Mouse (Mus musculus): ENCODE data around the gene Zkscan4. TPM values are rescaled to one million over a fixed set of nuclear protein-coding genes. Genes with fewer than 3 reads are reported as not detected.

Zkscan4 gene
- 1.2 and 2.0 TPM in 2 replicates for polyA plus RNA-seq (2015; fragmentation: Nextera tagmentation; extraction: Ambion mirVana)

DNA sequence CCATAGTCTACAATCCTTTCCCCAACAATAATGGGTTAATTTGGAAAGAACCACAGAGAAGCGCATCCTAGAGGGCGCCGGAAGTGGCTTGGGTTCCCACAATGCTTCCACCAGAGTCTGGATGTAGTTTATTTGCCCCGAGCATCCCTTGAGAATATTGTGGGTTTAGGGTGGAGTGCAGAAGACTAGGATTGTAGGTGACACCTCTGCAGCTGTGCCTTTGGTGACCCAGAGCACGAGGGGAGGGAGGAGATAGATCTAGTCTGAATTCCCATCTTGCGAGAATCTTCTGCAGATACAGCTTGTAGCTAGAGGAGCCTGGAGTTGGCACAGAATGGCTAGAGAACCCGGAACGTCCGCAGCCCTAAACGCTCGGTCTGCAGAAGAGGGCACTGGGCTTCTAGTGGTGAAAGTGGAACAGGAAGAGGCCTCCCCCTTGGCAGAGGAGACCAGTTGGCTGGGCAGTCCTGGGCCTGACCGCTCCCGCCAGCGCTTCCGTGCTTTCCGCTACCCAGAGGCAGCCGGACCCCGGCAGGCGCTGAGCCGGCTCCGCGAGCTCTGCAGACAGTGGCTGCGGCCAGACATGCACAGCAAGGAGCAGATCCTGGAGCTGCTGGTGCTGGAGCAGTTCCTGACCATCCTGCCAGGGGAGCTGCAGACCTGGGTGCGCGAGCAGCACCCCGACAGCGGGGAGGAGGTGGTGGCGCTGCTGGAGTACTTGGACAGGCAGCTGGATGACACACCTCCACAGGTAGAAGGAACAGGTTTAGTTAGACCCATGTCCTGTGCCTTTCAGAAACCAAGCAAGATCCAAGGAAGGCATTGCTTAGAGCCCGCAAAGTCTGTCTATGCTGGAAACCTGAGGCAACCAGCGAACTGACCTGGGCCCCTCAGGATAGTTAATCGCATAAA, at the start of gene Zkscan4, which contains the start of gene Gm10065:
Gene Zkscan4, plus strand, starts transcription at position 149 of the 912 bp plus-strand sequence.
Gene Gm10065, minus strand, starts transcription at position 683 of the 912 bp plus-strand sequence.

DNA sequence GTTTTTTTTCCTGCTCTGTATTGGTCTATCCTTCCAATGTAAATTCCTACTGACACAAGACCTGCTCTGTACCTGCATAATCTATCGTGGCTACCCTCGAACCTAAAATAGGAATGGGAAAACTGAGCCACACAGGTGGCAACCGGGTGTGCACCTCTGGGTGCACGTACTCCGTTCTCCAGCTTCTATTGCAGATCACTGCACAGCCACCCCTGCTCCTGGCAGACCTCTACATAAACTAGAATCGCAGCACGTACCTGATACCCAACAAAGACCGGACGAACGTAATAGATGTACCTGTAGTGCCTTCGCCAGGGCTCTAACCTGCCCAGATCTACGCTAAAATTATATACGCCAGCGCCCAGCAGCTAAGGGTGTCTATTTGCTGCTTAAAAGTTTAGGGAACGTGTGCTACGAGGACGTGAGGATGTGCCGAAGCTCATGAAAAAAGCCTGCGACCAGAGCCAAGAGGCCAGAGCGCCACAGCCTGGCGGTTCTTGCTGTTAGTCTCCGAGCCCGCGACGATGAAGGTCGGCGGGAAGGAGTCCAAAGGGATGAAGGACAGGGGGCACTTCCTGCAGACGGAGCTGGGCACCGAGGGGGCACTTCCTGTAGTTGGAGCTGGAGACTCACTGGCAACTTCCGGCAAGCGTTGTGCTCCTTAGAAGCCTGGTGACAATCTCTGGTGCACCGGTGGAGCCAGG, 38.1 kb upstream of the Zkscan4 start, which contains the start of gene Pgbd1:
Gene Pgbd1, minus strand, starts transcription at position 556 of the 704 bp plus-strand sequence.

DNA sequence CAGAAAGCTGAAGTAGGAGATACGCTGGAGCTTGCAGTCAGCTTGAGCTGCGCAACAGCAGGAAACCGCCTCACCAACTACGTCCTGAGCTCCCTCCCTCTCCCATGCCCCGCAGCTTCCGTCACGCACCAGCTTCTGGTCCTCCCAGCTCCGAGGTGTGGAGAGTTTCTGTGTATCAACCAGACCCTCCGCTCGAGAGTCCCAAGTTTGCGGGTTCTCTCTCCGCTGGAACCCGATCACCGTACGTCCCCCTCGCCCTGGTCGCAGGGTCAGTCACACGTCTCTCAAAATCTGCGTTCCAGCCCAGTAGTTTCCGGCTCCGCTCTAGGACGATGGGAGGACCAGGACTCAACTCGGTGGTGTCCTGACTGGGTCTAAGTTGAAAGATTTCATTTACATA, 25.3 kb upstream of the Zkscan4 start, which contains the start of gene Zscan26:
Gene Zscan26, minus strand, starts transcription at position 282 of the 400 bp plus-strand sequence.

DNA sequence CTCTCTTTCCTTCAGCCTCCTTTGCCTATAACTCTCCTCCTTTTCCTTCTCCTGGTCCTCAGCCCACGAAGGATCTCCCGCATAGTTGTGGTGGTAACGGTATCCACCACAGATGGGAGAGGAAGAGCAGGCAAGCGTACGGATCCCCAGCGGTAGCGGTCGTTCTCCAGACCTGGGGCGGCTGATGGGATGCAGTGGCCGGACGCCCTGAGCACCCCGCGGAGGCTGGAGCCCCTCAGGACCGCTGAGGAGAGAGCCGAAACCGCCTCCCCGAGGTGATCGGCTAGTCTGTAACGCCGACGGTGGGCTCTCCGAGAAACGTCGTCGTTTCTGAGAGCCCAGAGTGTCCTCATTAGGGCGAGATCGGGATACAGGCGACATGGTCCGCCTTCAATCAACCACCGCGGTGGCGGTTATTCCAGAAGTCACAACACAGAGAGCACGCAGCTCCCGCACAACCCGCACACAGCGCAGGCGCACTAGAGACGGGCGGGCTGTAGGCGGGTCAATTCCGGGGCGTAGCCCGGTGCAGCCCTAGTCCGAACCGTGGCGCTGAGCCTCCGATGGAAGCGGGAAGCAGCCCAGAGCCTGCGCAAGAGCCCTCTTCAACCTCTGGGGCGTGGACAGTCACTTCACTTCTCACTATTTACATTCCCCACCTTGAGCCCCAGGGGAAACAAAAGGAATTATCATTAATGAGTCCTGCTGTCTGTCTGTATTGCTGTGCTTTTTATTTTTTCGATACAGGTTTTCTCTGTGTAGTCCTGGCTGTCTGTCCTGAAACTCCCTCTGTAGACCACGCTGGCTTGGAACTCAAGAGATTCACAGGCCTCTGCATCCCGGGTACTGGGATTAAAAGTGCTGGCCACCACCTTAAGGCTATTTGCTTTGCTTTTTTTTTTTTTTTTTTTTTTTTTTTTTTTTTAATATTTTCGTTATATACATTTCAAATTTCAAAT, 10.4 kb upstream of the Zkscan4 start, which contains the start of gene Nkapl:
Gene Nkapl, minus strand, starts transcription at position 449 of the 959 bp plus-strand sequence.

DNA sequence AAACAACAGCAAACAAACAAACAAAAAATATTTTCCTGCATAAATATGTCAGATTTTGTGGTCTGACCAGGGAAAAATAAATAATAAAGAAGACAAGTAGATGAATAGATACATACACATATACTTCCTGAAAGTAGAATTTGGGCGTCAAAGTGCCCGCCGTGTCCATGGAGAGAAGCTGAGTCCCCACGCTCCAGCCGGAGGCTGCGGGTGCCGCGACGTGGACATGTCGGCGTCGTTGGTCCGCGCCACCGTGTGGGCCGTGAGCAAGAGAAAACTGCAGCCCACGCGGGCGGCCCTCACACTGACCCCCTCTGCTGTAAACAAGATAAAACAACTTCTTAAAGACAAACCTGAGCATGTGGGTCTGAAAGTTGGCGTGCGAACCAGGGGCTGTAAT, 16.4 kb downstream of the Zkscan4 start, which contains the start of gene AK157302:
Gene AK157302, plus strand, starts transcription at position 144 of the 400 bp plus-strand sequence.

DNA sequence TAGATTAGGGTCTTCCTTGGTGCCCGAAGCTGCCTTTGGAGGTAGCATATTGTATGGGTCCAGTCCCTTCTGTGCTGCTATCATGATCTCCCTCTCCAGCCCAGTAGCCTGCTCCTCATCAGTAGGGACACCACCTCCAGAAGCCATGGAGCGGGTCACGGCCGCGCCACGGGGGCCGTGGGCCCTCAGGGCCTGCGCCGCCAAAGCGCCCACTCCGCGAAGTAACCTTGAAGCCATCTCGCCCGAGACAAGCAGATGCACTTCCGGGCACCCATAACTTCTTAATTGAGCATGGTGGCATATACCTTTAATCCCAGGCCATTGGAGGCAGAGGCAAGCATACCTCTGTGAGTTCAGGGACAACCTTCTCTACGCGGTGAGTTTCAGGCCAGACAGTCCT, 22.5 kb downstream of the Zkscan4 start, which contains the start of gene Gm11273:
Gene Gm11273, minus strand, starts transcription at position 237 of the 400 bp plus-strand sequence.

DNA sequence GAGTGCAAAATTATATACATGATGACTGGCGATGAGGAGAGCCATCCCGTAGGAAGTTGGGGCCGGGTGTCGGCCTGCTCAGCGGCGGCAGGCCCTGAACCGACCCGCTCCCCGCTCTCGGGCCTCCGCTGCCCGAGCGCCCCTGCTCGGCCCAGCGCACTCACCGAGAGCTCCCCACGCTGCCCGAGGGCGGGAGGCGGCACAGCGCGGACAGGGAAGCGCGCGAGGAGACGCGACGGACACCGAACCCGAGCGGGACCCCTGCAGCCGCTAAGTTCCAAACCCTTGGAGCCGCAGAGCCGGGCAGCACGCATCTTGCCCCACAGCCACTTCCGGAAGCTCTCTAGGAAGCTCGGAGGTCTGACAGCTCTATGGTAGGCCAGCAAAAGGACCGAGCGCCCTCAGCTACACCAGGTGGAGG, 52.1 kb downstream of the Zkscan4 start, which contains the start of gene Zkscan8:
Gene Zkscan8, minus strand, starts transcription at position 340 of the 421 bp plus-strand sequence.

MicroRNAs encoded within 50 kb of the gene (microRNA counts, 519-probe panel; counts per million panel counts)
- 3,706 counts per million, percentile 64 among the panel's probes with 10 or more counts for microRNA mmu-miR-1896

Small RNA genes lying within 50 kb of the gene (microRNA-seq; reads per million reads assigned to microRNA genes)
- not detected for gene Mir1896

Other genes starting within 250 kb of the Zkscan4 start
- not detected in 2 replicates for gene Gpx5, start 186.2 kb upstream of the Zkscan4 start, polyA plus RNA-seq (2015; fragmentation: Nextera tagmentation; extraction: Ambion mirVana)
- gene Gpx6, start 166.8 kb upstream of the Zkscan4 start, polyA plus RNA-seq (2015; fragmentation: Nextera tagmentation; extraction: Ambion mirVana) = not detected in 2 replicates
- not detected in 2 replicates for gene Olfr1367, start 132.0 kb upstream of the Zkscan4 start, polyA plus RNA-seq (2015; fragmentation: Nextera tagmentation; extraction: Ambion mirVana)
- 4.6 and 4.9 TPM in 2 replicates for gene Zscan12, start 116.1 kb upstream of the Zkscan4 start, polyA plus RNA-seq (2015; fragmentation: Nextera tagmentation; extraction: Ambion mirVana)
- 33.7 and 34.0 TPM in 2 replicates for gene Zkscan3, start 76.2 kb upstream of the Zkscan4 start, polyA plus RNA-seq (2015; fragmentation: Nextera tagmentation; extraction: Ambion mirVana)
- 0.63 and 0.66 TPM in 2 replicates for gene Pgbd1, start 37.8 kb upstream of the Zkscan4 start, polyA plus RNA-seq (2015; fragmentation: Nextera tagmentation; extraction: Ambion mirVana)
- gene Zscan26, start 25.2 kb upstream of the Zkscan4 start, polyA plus RNA-seq (2015; fragmentation: Nextera tagmentation; extraction: Ambion mirVana) = 19.5 and 20.3 TPM in 2 replicates
- 2.1 TPM in 2 replicates for gene Nkapl, start 10.4 kb upstream of the Zkscan4 start, polyA plus RNA-seq (2015; fragmentation: Nextera tagmentation; extraction: Ambion mirVana)
- gene Gm10065, start 534 bp downstream of the Zkscan4 start, polyA plus RNA-seq (2015; fragmentation: Nextera tagmentation; extraction: Ambion mirVana) = not detected in 2 replicates
- gene AK157302, start 16.3 kb downstream of the Zkscan4 start, polyA plus RNA-seq (2015; fragmentation: Nextera tagmentation; extraction: Ambion mirVana) = 0.33 and 0.37 TPM in 2 replicates
- 9.9 and 11.1 TPM in 2 replicates for gene Gm11273, start 22.5 kb downstream of the Zkscan4 start, polyA plus RNA-seq (2015; fragmentation: Nextera tagmentation; extraction: Ambion mirVana)
- gene Zkscan8, start 52.2 kb downstream of the Zkscan4 start, polyA plus RNA-seq (2015; fragmentation: Nextera tagmentation; extraction: Ambion mirVana) = 2.0 and 2.8 TPM in 2 replicates
- gene Olfr1366, start 63.9 kb downstream of the Zkscan4 start, polyA plus RNA-seq (2015; fragmentation: Nextera tagmentation; extraction: Ambion mirVana) = 0.13 TPM in 1 of 2 replicates, not detected in the other
- gene Olfr1535, start 81.0 kb downstream of the Zkscan4 start, polyA plus RNA-seq (2015; fragmentation: Nextera tagmentation; extraction: Ambion mirVana) = not detected in 2 replicates
- not detected in 2 replicates for gene Olfr1364, start 102.9 kb downstream of the Zkscan4 start, polyA plus RNA-seq (2015; fragmentation: Nextera tagmentation; extraction: Ambion mirVana)
- not detected in 2 replicates for gene Olfr1362, start 135.1 kb downstream of the Zkscan4 start, polyA plus RNA-seq (2015; fragmentation: Nextera tagmentation; extraction: Ambion mirVana)
- gene Olfr11, start 163.6 kb downstream of the Zkscan4 start, polyA plus RNA-seq (2015; fragmentation: Nextera tagmentation; extraction: Ambion mirVana) = not detected in 2 replicates
- not detected in 2 replicates for gene Olfr1361, start 184.5 kb downstream of the Zkscan4 start, polyA plus RNA-seq (2015; fragmentation: Nextera tagmentation; extraction: Ambion mirVana)
- not detected in 2 replicates for gene Olfr1360, start 198.5 kb downstream of the Zkscan4 start, polyA plus RNA-seq (2015; fragmentation: Nextera tagmentation; extraction: Ambion mirVana)
- not detected in 2 replicates for gene Olfr1359, start 219.2 kb downstream of the Zkscan4 start, polyA plus RNA-seq (2015; fragmentation: Nextera tagmentation; extraction: Ambion mirVana)
- gene Hist1h2bl, start 237.2 kb downstream of the Zkscan4 start, polyA plus RNA-seq (2015; fragmentation: Nextera tagmentation; extraction: Ambion mirVana) = 1.2 TPM in 1 of 2 replicates, not detected in the other
- gene Hist1h2ai, start 237.5 kb downstream of the Zkscan4 start, polyA plus RNA-seq (2015; fragmentation: Nextera tagmentation; extraction: Ambion mirVana) = 3.3 and 6.2 TPM in 2 replicates
- gene Hist1h3h, start 238.8 kb downstream of the Zkscan4 start, polyA plus RNA-seq (2015; fragmentation: Nextera tagmentation; extraction: Ambion mirVana) = 1.3 and 3.8 TPM in 2 replicates
- gene Hist1h2bm, start 243.1 kb downstream of the Zkscan4 start, polyA plus RNA-seq (2015; fragmentation: Nextera tagmentation; extraction: Ambion mirVana) = 0.61 and 1.5 TPM in 2 replicates

All from urinary bladder, postnatal 0 days (tissue).